Mouse (Mus musculus) hematopoietic multipotent progenitor cell, adult 10-12 weeks (in vitro differentiated cells): ENCODE data around the gene Srrt. TPM values are rescaled to one million over a fixed set of nuclear protein-coding genes. Genes with fewer than 3 reads are reported as not detected.

Experiments used
- polyA plus RNA-seq: library from polyadenylated mRNA; stranded (reverse); fragments of >175 nt; gene quantifications from 2 replicates; pipeline ENCODE4 v1.2.3, GENCODE M21; 2012; ENCODE audit warnings: low replicate concordance

Srrt gene
- 292 and 329 TPM in 2 replicates for polyA plus RNA-seq

DNA sequence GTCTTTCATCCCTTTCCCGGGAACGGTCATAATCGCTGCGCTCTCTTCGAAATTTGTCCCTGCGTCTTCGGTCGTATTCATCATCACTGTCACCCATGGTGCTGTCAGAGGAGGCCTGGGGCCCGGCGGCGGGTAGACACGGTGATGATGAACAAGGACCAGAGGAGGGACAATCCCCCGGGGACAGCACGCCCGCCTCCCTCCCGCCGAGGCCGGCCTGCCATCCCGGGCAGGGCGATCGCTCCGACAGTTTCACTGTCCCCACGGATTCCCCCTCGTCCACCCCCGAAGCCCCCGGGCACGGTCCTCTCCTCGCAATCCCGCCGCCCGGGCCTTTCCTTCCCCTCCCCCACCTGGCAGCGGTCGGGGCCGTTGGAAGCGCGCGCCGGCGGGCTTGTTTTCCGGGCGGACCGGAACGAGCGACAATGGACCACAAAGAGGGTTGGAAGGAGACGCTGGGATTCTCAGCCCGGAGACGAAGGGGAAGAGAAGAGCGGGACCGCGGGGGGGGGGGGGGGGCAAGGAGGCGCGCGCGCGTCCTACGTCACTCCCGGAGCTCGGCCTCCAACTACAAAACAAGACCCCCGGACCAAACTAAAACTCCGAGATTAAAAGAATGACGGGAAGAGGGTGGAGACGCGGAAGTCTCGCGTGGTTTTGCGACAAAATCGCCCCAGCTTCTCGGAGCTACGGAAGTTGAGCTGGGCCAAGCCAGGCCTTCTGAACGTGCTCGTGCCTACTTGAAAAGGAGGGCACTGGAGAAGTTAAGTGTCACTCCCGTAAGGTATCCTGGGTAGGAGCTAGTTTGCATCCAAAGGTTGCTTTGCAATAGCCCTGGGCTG, at the start of gene Srrt:
Srrt (minus strand) TSS at position 604 of the 842 bp plus-strand sequence.

GRCm38 (mm10) chr5:137349384-137350204, 42.1 kb upstream of the Srrt start, which contains the start of gene Ephb4:
Gene Ephb4, plus strand, starts transcription at chr5:137350109.

GRCm38 (mm10) chr5:137333512-137334174, 26.2 kb upstream of the Srrt start, which contains the start of gene Slc12a9:
Gene Slc12a9, minus strand, starts transcription at chr5:137333597.

GRCm38 (mm10) chr5:137314193-137315083, 7.0 kb upstream of the Srrt start, which contains the start of gene Trip6:
Gene Trip6, minus strand, starts transcription at chr5:137314404.

DNA sequence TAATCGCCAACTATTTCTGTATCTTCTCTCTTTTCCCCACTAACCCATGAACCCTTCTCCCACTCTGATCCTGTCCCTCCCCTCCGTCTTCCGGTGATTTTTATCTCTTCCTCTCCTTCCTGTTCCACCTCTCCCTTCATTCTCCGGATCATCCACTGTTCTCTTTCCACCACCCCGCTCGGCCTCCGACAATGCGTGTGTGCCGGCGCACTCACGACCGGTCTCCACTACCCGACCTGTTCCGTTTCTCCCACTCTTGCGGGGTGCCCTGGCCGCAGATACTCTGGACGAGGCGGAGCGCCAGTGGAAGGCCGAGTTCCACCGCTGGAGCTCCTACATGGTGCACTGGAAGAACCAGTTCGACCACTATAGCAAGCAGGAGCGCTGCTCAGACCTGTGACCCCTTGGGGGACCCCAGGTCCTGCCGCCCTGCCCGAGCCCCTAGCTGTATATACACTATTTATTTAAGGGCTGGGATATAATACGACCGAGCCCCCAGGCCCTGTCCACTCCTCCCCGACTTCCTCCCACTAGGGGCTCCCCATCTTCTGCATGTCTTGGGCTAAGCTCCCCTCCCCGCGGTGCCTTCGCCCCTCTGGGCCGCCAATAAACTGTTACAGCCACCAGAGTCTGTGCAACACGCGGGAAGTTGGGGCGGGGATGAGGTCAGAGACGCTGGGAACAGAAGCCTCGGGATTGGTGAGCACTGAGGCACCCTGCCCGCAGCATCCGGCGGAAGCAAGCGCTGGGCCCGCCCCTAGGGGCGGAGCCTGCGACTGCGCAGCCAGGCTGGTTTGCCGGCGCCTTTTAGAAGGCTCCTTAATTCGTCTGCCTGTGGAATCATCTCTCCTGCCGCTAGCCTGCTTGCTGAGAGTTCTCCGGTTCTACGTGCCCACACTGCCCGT, 13.4 kb downstream of the Srrt start, which contains the start of gene Ufsp1:
Ufsp1 (plus strand) TSS at position 791 of the 905 bp plus-strand sequence.

GRCm38 (mm10) chr5:137287032-137287952, 20.2 kb downstream of the Srrt start, which contains the start of gene Ache:
Gene Ache, plus strand, starts transcription at chr5:137287519.

Other genes starting within 250 kb of the Srrt start
- gene Serpine1, start 235.4 kb downstream of the Srrt start, polyA plus RNA-seq = not detected in 2 replicates
- gene Trim56, start 191.5 kb downstream of the Srrt start, polyA plus RNA-seq = 24.2 and 63.5 TPM in 2 replicates
- gene Muc3, start 158.4 kb downstream of the Srrt start, polyA plus RNA-seq = not detected in 2 replicates
- 0.75 and 1.0 TPM in 2 replicates for gene Muc3a, start 95.3 kb downstream of the Srrt start, polyA plus RNA-seq
- gene Ache, start 20.2 kb downstream of the Srrt start, polyA plus RNA-seq = 3.0 and 24.8 TPM in 2 replicates
- gene Ufsp1, start 13.0 kb downstream of the Srrt start, polyA plus RNA-seq = 3.3 and 10.5 TPM in 2 replicates
- gene Trip6, start 6.7 kb upstream of the Srrt start, polyA plus RNA-seq = 8.5 and 16.7 TPM in 2 replicates
- gene Slc12a9, start 25.9 kb upstream of the Srrt start, polyA plus RNA-seq = 19.9 and 21.4 TPM in 2 replicates
- gene Ephb4, start 42.4 kb upstream of the Srrt start, polyA plus RNA-seq = 0.77 and 1.5 TPM in 2 replicates
- 0.27 and 1.3 TPM in 2 replicates for gene Zan, start 169.4 kb upstream of the Srrt start, polyA plus RNA-seq
- 22.2 and 55.1 TPM in 2 replicates for gene Pop7, start 194.8 kb upstream of the Srrt start, polyA plus RNA-seq
- gene Gigyf1, start 210.9 kb upstream of the Srrt start, polyA plus RNA-seq = 93.0 and 157 TPM in 2 replicates
- not detected in 2 replicates for gene Epo, start 225.6 kb upstream of the Srrt start, polyA plus RNA-seq
- gene Gnb2, start 225.8 kb upstream of the Srrt start, polyA plus RNA-seq = 466 and 724 TPM in 2 replicates
- not detected in 2 replicates for gene Actl6b, start 245.8 kb upstream of the Srrt start, polyA plus RNA-seq